Mouse (Mus musculus) limb, embryonic 13.5 days (tissue): ENCODE data around the gene Stk10. TPM values are rescaled to one million over a fixed set of nuclear protein-coding genes. Genes with fewer than 3 reads are reported as not detected.

Source experiments
- ATAC-seq: fragments of 200-750 bp; cut with Nextera tagmentation; 2 replicates; pipeline ENCODE4 v1.8.0; 2017; ENCODE audit warnings: low read depth, moderate number of reproducible peaks, moderate TSS enrichment; ENCODE audit not compliant: low FRiP score
- H3K27ac ChIP-seq: fragments of 300-500 bp; sonication (generic); 2 replicates; pipeline ENCODE4 v1.5.1; 2015; ENCODE audit warnings: inconsistent platforms, mild to moderate bottlenecking, moderate library complexity
- H3K27me3 ChIP-seq: fragments of 300-500 bp; sonication (generic); 2 replicates; pipeline ENCODE4 v1.6.1; 2015; ENCODE audit warnings: mild to moderate bottlenecking, inconsistent platforms
- H3K36me3 ChIP-seq: fragments of 300-500 bp; sonication (generic); 2 replicates; pipeline ENCODE4 v1.6.1; 2015; ENCODE audit warnings: inconsistent platforms, mild to moderate bottlenecking, moderate library complexity
- H3K4me1 ChIP-seq: fragments of 300-500 bp; sonication (generic); 2 replicates; pipeline ENCODE4 v1.6.1; 2015; ENCODE audit warnings: inconsistent platforms
- H3K4me2 ChIP-seq: fragments of 300-500 bp; sonication (generic); replicated peaks from 2 replicates; pipeline ENCODE4 v1.6.1; 2015; ENCODE audit warnings: inconsistent platforms, mild to moderate bottlenecking, moderate library complexity
- H3K4me3 ChIP-seq: fragments of 300-500 bp; sonication (generic); 2 replicates; pipeline ENCODE4 v1.5.1; 2015; ENCODE audit warnings: moderate library complexity, mild to moderate bottlenecking, inconsistent platforms
- H3K9ac ChIP-seq: fragments of 300-500 bp; sonication (generic); 2 replicates; pipeline ENCODE4 v1.6.1; 2015; ENCODE audit warnings: mild to moderate bottlenecking, inconsistent platforms
- H3K9me3 ChIP-seq: fragments of 300-500 bp; sonication (generic); 2 replicates; pipeline ENCODE4 v1.6.1; 2016; ENCODE audit warnings: inconsistent platforms
- WGBS: fragments of 180-500 bp; shearing (Covaris S2); methylation state at CpG from one replicate; pipeline ENCODE4 v1.1.7; 2015; 5-methylcytosine and 5-hydroxymethylcytosine counted together
- polyA plus RNA-seq: library from polyadenylated mRNA; unstranded; fragments of >200 nt; fragmentation: Nextera tagmentation; extraction: Ambion mirVana; gene quantifications from 2 replicates; pipeline ENCODE4 v1.2.1, GENCODE M21; 2015

Stk10 gene
- 2.6 and 3.1 TPM in 2 replicates for polyA plus RNA-seq

GRCm38 (mm10) chr11:32532765-32533481 is at the start of gene Stk10:
TSS of gene Stk10 (plus strand) at chr11:32533305.
- WGBS = under 1% methylated on average over 64 of the region's 82 CpGs
- H3K9me3 ChIP-seq = no peaks in the 10 kb centered on the region
- H3K4me1 ChIP-seq = peaks cover 29% of the 10 kb centered on the region
- H3K36me3 ChIP-seq = 0 out of 2 replicates have a peak, but pooled peaks cover 6% of the 10 kb centered on the region
- H3K9ac ChIP-seq = peak within 1 kb of the TSS; percentile 74
- H3K27ac ChIP-seq = no peak within 1 kb of the TSS
- peaks cover 28% of the 10 kb centered on the region for H3K27me3 ChIP-seq
- peak; percentile 96 for ATAC-seq
- H3K4me2 ChIP-seq = peak within 1 kb of the TSS; percentile 99
- H3K4me3 ChIP-seq = peak within 1 kb of the TSS; percentile 67

- 76% methylated on average over 3 of the region's 3 CpGs for WGBS
Observed at GRCm38 (mm10) chr11:32485290-32485689, 47.8 kb upstream of the Stk10 start.

GRCm38 (mm10) chr11:32486621-32487020 is 46.5 kb upstream of the Stk10 start:
- no peak for ATAC-seq
- Histone ChIP-seq H3K4me1 (peaks cover 35% of the 10 kb centered on the region), H3K9ac (no peak overlapping the region), H3K27me3 (no peaks in the 10 kb centered on the region), H3K36me3 (peaks cover 5% of the 10 kb centered on the region), H3K4me3 (no peak overlapping the region), H3K9me3 (no peaks in the 10 kb centered on the region), H3K4me2 (no peak overlapping the region), H3K27ac (no peak overlapping the region)
- WGBS = 44% methylated on average over 3 of the region's 3 CpGs

More at GRCm38 (mm10) chr11:32485290-32485689, 47.8 kb upstream of the Stk10 start:
- Histone ChIP-seq H3K27me3 (no peaks in the 10 kb centered on the region), H3K9ac (no peak overlapping the region), H3K36me3 (peaks cover 5% of the 10 kb centered on the region), H3K4me3 (no peak overlapping the region), H3K4me2 (no peak overlapping the region), H3K4me1 (peaks cover 33% of the 10 kb centered on the region), H3K9me3 (no peaks in the 10 kb centered on the region), H3K27ac (no peak overlapping the region)
- no peak for ATAC-seq

GRCm38 (mm10) chr11:32487501-32487900 is 45.6 kb upstream of the Stk10 start:
- no peak overlapping the region for H3K4me3 ChIP-seq
- peaks cover 26% of the 10 kb centered on the region for H3K4me1 ChIP-seq
- no peak for ATAC-seq
- H3K27ac ChIP-seq = no peak overlapping the region
- no peak overlapping the region for H3K9ac ChIP-seq
- peaks cover 5% of the 10 kb centered on the region for H3K36me3 ChIP-seq
- H3K9me3 ChIP-seq = no peaks in the 10 kb centered on the region
- H3K4me2 ChIP-seq = no peak overlapping the region
- 90% methylated on average over 3 of the region's 3 CpGs for WGBS
- no peaks in the 10 kb centered on the region for H3K27me3 ChIP-seq

- Histone ChIP-seq H3K9me3 (no peaks in the 10 kb centered on the region), H3K4me2 (no peak overlapping the region), H3K27ac (no peak overlapping the region), H3K4me3 (no peak overlapping the region), H3K4me1 (peaks cover 26% of the 10 kb centered on the region), H3K27me3 (no peaks in the 10 kb centered on the region), H3K9ac (no peak overlapping the region), H3K36me3 (peaks cover 5% of the 10 kb centered on the region)
- ATAC-seq = no peak
Observed at GRCm38 (mm10) chr11:32488344-32488743, 44.8 kb upstream of the Stk10 start.

- Histone ChIP-seq H3K4me2 (no peak overlapping the region), H3K36me3 (peaks cover 5% of the 10 kb centered on the region), H3K27ac (no peak overlapping the region), H3K9ac (no peak overlapping the region), H3K4me3 (no peak overlapping the region), H3K27me3 (no peaks in the 10 kb centered on the region), H3K4me1 (peaks cover 31% of the 10 kb centered on the region), H3K9me3 (no peaks in the 10 kb centered on the region)
- ATAC-seq = no peak
- WGBS = 77% methylated on average over 5 of the region's 5 CpGs
Observed at GRCm38 (mm10) chr11:32488808-32489670, 44.1 kb upstream of the Stk10 start.

GRCm38 (mm10) chr11:32491079-32491478 is 42.0 kb upstream of the Stk10 start:
- no peaks in the 10 kb centered on the region for H3K27me3 ChIP-seq
- no peak overlapping the region for H3K9ac ChIP-seq
- no peak overlapping the region for H3K27ac ChIP-seq
- H3K4me3 ChIP-seq = no peak overlapping the region
- H3K9me3 ChIP-seq = no peaks in the 10 kb centered on the region
- 97% methylated on average over 2 of the region's 2 CpGs for WGBS
- H3K4me1 ChIP-seq = peaks cover 31% of the 10 kb centered on the region
- H3K36me3 ChIP-seq = peaks cover 5% of the 10 kb centered on the region
- ATAC-seq = no peak
- no peak overlapping the region for H3K4me2 ChIP-seq

- Histone ChIP-seq H3K4me2 (no peak overlapping the region), H3K9ac (no peak overlapping the region), H3K4me3 (no peak overlapping the region), H3K36me3 (no peaks in the 10 kb centered on the region), H3K4me1 (peaks cover 32% of the 10 kb centered on the region), H3K27me3 (no peaks in the 10 kb centered on the region), H3K27ac (no peak overlapping the region), H3K9me3 (no peaks in the 10 kb centered on the region)
- ATAC-seq = no peak
Observed at GRCm38 (mm10) chr11:32493312-32493711, 39.8 kb upstream of the Stk10 start.

GRCm38 (mm10) chr11:32495283-32495682 is 37.8 kb upstream of the Stk10 start:
- no peaks in the 10 kb centered on the region for H3K9me3 ChIP-seq
- ATAC-seq = no peak
- no peak overlapping the region for H3K4me3 ChIP-seq
- H3K4me2 ChIP-seq = no peak overlapping the region
- no peaks in the 10 kb centered on the region for H3K27me3 ChIP-seq
- no peak overlapping the region for H3K27ac ChIP-seq
- H3K36me3 ChIP-seq = peaks cover 6% of the 10 kb centered on the region
- 93% methylated on average over 2 of the region's 2 CpGs for WGBS
- no peak overlapping the region for H3K9ac ChIP-seq
- H3K4me1 ChIP-seq = peaks cover 21% of the 10 kb centered on the region

- Histone ChIP-seq H3K36me3 (peaks cover 28% of the 10 kb centered on the region), H3K27ac (no peak overlapping the region), H3K4me2 (no peak overlapping the region), H3K9me3 (no peaks in the 10 kb centered on the region), H3K9ac (no peak overlapping the region), H3K4me3 (no peak overlapping the region), H3K27me3 (no peaks in the 10 kb centered on the region), H3K4me1 (peaks cover 9% of the 10 kb centered on the region; the same call in 1 of the 2 replicates)
- WGBS = 88% methylated on average over 7 of the region's 7 CpGs
- no peak for ATAC-seq
Observed at GRCm38 (mm10) chr11:32498757-32499535, 34.2 kb upstream of the Stk10 start.

- 87% methylated on average over 4 of the region's 4 CpGs for WGBS
- Histone ChIP-seq H3K36me3 (peaks cover 30% of the 10 kb centered on the region), H3K9ac (no peak overlapping the region), H3K27ac (no peak overlapping the region), H3K27me3 (no peaks in the 10 kb centered on the region), H3K4me3 (no peak overlapping the region), H3K4me2 (no peak overlapping the region), H3K4me1 (peaks cover 9% of the 10 kb centered on the region; the same call in 1 of the 2 replicates), H3K9me3 (no peaks in the 10 kb centered on the region)
- no peak for ATAC-seq
Observed at GRCm38 (mm10) chr11:32499931-32500330, 33.2 kb upstream of the Stk10 start.

- Histone ChIP-seq H3K4me1 (peaks cover 1% of the 10 kb centered on the region; the same call in 1 of the 2 replicates), H3K4me3 (no peak overlapping the region), H3K27ac (no peak overlapping the region), H3K4me2 (no peak overlapping the region), H3K9me3 (no peaks in the 10 kb centered on the region), H3K9ac (no peak overlapping the region), H3K27me3 (no peaks in the 10 kb centered on the region), H3K36me3 (peaks cover 30% of the 10 kb centered on the region)
- 89% methylated on average over 2 of the region's 2 CpGs for WGBS
- no peak for ATAC-seq
Observed at GRCm38 (mm10) chr11:32503711-32504110, 29.4 kb upstream of the Stk10 start.
